Mouse (Mus musculus) hematopoietic stem cell, adult 5-6 weeks (primary cell): ENCODE results near the gene Olfr1412. TPM values are rescaled to one million over a fixed set of nuclear protein-coding genes. Genes with fewer than 3 reads are reported as not detected.

ENCODE experiments used
- ATAC-seq, 2 experiments: fragments of 125-278 bp in 1 of 2; replicated peaks in 1 of 2; 2 replicates each; pipeline ENCODE4 v1.8.0; 2016 to 2017; ENCODE audit warnings: inconsistent platforms in 2 of 2, mild to moderate bottlenecking in 2 of 2, moderate number of reproducible peaks in 2 of 2, low read depth in 1 of 2, moderate TSS enrichment in 1 of 2; ENCODE audit not compliant: low FRiP score in 2 of 2, poor library complexity in 2 of 2, severe bottlenecking in 2 of 2, insufficient read depth in 1 of 2, low TSS enrichment in 1 of 2
- total RNA-seq: library from RNA; stranded (forward); fragments of 172-1452, 232-1000 nt; gene quantifications from 2 replicates; pipeline ENCODE4 v1.2.3, GENCODE M21; 2017

Olfr1412 gene
- total RNA-seq = not detected in 2 replicates

GRCm38 (mm10) chr1:92585479-92585878 is at the start of gene Olfr1412:
Gene Olfr1412, plus strand, starts transcription at chr1:92585779.
- no peak for ATAC-seq

GRCm38 (mm10) chr1:92536972-92537371 is 48.6 kb upstream of the Olfr1412 start:
- ATAC-seq = peak in 1 of 2 experiments; percentile 45; a peak in 1 of 4 replicates

DNA sequence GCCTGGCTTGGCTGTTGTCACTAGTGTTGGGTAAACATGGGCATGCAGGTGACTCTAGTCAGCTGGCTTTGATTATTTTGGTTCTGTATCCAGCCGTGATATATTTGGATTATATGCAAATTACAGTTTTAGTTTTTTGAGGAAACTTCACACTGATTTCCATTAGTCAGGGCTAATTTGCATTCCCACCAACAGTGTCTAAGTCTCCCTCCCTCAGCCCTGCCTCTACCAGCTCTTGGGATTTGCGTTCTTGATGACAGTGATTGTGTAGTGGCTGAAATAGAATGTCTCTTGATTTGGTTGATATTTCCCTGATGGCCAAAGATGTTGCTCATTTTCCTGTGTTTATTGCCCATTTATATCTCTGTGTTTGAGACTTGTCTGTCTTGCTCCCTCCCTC is 46.5 kb upstream of the Olfr1412 start:
- ATAC-seq = no peak

DNA sequence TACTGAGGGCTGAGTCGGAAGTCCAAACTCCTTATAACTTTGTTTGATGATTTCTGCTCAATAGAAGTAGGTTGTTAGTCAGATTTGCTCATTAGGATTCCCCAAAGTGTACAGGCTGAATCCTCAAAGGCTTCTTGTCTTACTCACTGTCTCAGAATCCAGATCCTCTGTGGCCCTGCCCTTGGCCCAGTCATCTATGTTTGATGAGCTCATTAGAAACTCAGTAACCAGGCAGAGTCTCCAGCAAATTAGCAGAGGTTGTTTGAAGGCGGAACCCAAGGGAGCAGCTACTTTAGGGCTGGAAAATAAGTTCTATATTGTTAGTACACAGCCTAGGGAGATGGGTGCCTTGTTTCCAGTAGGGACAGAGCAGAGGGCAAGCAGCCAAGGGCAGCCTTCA is 39.6 kb upstream of the Olfr1412 start:
- ATAC-seq = no peak

DNA sequence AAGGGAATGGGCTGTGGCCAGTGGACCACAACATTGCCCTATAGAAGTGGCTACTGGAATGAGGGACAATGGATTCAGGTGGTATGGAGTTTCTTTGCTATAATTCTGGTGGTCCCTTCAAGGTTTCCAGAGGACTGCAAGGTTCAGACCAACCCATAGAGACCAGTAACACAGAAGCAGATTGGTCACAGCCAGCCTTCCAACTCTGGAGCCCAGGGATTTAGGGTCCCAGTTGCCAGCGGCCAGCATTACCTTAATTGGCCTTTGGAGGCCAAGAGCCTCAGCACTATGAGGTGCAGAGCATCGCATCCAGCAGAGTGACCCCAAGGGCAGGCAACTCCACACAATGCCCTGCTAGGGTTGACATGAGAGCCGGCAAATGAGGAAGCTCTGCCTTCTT is 14.6 kb upstream of the Olfr1412 start, which contains the start of gene Olfr1413:
Gene Olfr1413, plus strand, starts transcription at position 301 of the 400 bp plus-strand sequence.
- ATAC-seq = no peak

- ATAC-seq = no peak
These were observed 8.5 kb downstream of the Olfr1412 start, which contains the start of gene Olfr1411 for GRCm38 (mm10) chr1:92594111-92594510. Gene Olfr1411, plus strand, starts transcription at chr1:92594411.

GRCm38 (mm10) chr1:92596019-92596418 is 10.4 kb downstream of the Olfr1412 start:
- ATAC-seq = no peak

DNA sequence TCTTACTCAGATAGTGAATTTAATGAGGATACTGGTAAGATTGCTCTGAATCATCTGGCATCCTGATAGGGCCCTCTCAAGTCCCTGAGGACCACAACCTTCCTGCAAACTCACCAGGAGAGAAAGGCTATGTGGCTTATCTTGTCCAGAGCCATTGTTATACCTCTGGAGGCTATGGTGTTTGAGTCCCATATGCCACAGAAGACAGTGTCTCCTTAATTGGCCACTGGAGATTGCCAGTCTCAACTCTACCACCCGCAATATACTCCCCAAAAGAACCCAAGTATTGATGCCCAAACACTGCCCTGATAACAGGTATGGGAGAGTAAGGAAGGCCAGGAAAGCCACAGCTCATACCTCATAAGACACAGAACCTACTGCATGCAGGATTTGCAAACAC is 19.9 kb downstream of the Olfr1412 start, which contains the start of gene Olfr1410:
Gene Olfr1410, plus strand, starts transcription at position 301 of the 400 bp plus-strand sequence.
- ATAC-seq = no peak

GRCm38 (mm10) chr1:92607711-92608110 is 22.1 kb downstream of the Olfr1412 start:
- no peak for ATAC-seq

GRCm38 (mm10) chr1:92611008-92611407 is 25.4 kb downstream of the Olfr1412 start:
- peak; percentile 47 to 48; a peak in 3 of 4 replicates for ATAC-seq

DNA sequence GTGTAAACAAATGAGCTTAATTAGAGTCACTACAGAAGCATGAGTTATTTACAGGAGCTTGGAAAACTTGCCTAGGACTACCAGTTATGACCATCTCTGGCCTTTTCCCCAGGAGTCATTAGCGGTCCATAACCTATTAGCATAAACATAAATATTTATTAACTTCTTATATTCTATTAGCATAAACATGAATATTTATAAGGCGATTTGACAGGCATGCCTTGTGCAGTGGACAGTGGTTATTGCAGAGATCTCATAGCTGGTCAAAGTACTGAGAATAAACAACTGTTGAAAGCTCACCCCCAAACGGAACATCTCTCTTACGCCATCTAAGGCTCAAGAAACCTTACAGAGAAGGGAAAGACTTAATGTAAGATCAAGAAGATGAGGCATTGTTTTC is 27.6 kb downstream of the Olfr1412 start:
- ATAC-seq = no peak

- no peak for ATAC-seq
These were observed 28.9 kb downstream of the Olfr1412 start for GRCm38 (mm10) chr1:92614516-92614915.

DNA sequence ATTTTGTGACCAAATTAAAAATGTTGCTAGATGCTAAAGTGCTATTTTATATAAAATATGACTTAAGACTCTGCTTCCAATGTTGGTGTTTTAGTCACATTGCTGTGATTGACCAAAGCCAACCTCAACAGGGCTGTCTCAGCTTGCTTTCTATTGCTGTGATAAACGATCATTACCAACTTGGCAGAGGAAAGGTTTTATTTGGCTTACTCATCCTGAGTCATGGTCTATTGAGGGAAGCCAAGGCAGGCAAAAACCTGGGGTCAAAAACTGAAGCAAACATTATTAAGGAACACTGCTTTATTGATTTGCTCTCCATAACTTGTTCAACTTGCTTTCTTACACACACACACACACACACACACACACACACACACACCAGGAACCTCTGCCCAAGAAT is 30.5 kb downstream of the Olfr1412 start:
- no peak for ATAC-seq

GRCm38 (mm10) chr1:92617488-92617887 is 31.9 kb downstream of the Olfr1412 start, which contains the start of gene Olfr12:
Gene Olfr12, plus strand, starts transcription at chr1:92617788.
- no peak for ATAC-seq

- no peak for ATAC-seq
These were observed 32.8 kb downstream of the Olfr1412 start for GRCm38 (mm10) chr1:92618360-92618759.

- no peak for ATAC-seq
These were observed 42.6 kb downstream of the Olfr1412 start for GRCm38 (mm10) chr1:92628227-92628626.

GRCm38 (mm10) chr1:92632196-92632595 is 46.6 kb downstream of the Olfr1412 start:
- ATAC-seq = no peak

DNA sequence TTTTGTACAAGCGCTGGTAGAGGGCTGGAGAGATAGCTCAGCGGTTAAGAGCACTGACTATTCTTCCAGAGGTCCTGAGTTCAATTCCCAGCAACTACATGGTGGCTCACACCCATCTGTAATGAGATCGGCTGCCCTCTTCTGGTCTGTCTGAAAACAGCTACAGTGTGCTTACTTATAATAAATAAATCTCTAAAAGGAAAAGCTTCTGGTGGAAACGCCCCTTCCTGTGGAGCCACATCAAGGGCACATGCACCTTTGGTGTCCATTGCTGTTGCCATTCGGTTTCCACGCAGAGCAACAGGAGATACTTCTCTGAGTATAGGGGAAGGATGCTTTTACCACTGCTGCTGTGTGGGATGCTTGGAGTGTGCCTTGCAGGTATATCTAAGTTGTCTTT is 47.4 kb downstream of the Olfr1412 start:
- ATAC-seq = no peak

DNA sequence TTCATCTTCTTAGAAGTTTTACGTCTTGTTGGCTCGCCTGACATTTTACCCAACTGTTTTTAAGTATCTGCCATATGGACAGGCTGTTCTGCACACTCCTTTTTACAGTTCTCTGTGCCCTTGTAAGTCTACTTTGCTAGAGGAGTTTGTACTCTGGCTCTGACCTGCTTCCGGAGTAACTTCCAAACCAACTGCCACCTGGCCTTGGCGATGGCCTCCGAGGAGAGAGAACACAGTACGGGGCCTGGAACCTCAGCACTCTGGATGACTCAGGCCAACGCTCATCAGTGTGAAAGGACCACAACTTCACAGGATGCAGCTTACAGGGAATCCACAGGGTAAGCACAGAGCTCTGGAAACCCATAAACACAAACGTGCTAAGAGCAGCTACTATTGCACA is 48.1 kb downstream of the Olfr1412 start:
- no peak for ATAC-seq
